In genomic region chr5:38114526-38114925, GRCm38 (mm10) we compare ENCODE assay signal across 28 mouse cellular contexts. TPM values are rescaled to one million over a fixed set of nuclear protein-coding genes. Genes with fewer than 3 reads are reported as not detected.
DNase-seq lines count a peak whose midpoint lies in the region; ATAC-seq and TF ChIP-seq lines count a peak whose summit lies in the region.
"Had no signal": no experiment of that assay in that cellular context is flagged by ENCODE, and none has a peak within 500 bp of the region (broad histone marks: within the 10 kb centered on the region; RNA-seq: fewer than 3 reads in every experiment).

No protein-coding gene starts in this region.

- ATAC-seq in liver, postnatal 0 days = 0 out of 2 replicates have a peak, but pooled peaks have one; percentile 27
- ATAC-seq in intestine, postnatal 0 days = peak; percentile 78
- ATAC-seq: activated CD4-positive, CD25-positive, alpha-beta regulatory T cell, adult 4 months; CD4-positive, CD25-positive, alpha-beta regulatory T cell, adult 4 months; forebrain, embryonic 14.5 days; forebrain, embryonic 16.5 days; Patski had no signal

- WGBS in liver, postnatal 0 days (ENCODE audit: insufficient replicate concordance) = 82% methylated on average over 2 of the region's 2 CpGs
- 45% methylated on average over 2 of the region's 2 CpGs for WGBS in intestine, postnatal 0 days

- no peak overlapping the region for H3K4me2 ChIP-seq in liver, postnatal 0 days (ENCODE audit: low read depth, low read length)
- H3K4me2 ChIP-seq in intestine, postnatal 0 days (replicated peaks; ENCODE audit: low read depth) = no peak overlapping the region
- H3K4me2 ChIP-seq: embryonic facial prominence, embryonic 13.5 days; embryonic facial prominence, embryonic 15.5 days; forebrain, embryonic 12.5 days had no signal

- no peaks in the 10 kb centered on the region for H3K27me3 ChIP-seq in liver, postnatal 0 days (ENCODE audit: insufficient read depth, low read length)
- no peaks in the 10 kb centered on the region for H3K27me3 ChIP-seq in intestine, postnatal 0 days (replicated peaks; ENCODE audit: control insufficient read depth, insufficient read depth, low read length)
- H3K27me3 ChIP-seq: CH12.LX; embryonic facial prominence, embryonic 13.5 days; embryonic facial prominence, embryonic 15.5 days; forebrain, embryonic 12.5 days; Patski had no signal

- H3K4me1 ChIP-seq in liver, postnatal 0 days (ENCODE audit: insufficient read depth) = no peaks in the 10 kb centered on the region
- H3K4me1 ChIP-seq in intestine, postnatal 0 days (replicated peaks; ENCODE audit: control insufficient read depth, insufficient read depth, low read length) = no peaks in the 10 kb centered on the region
- H3K4me1 ChIP-seq: embryonic facial prominence, embryonic 13.5 days; embryonic facial prominence, embryonic 15.5 days; forebrain, embryonic 10.5 days; forebrain, embryonic 12.5 days had no signal

- no peaks in the 10 kb centered on the region for H3K9me3 ChIP-seq in liver, postnatal 0 days (ENCODE audit: low read length)
- no peaks in the 10 kb centered on the region for H3K9me3 ChIP-seq in intestine, postnatal 0 days (ENCODE audit: control insufficient read depth)
- H3K9me3 ChIP-seq: embryonic facial prominence, embryonic 13.5 days; embryonic facial prominence, embryonic 15.5 days; forebrain, embryonic 10.5 days; forebrain, embryonic 12.5 days; G1E had no signal

- no peak overlapping the region for H3K9ac ChIP-seq in liver, postnatal 0 days (replicated peaks)
- no peak overlapping the region for H3K9ac ChIP-seq in intestine, postnatal 0 days (ENCODE audit: low read depth, low read length)
- H3K9ac ChIP-seq: embryonic facial prominence, embryonic 13.5 days; embryonic facial prominence, embryonic 15.5 days; forebrain, embryonic 12.5 days had no signal

- peak; percentile 10 for DNase-seq in kidney, postnatal 14 days
- DNase-seq in kidney, adult 18-20 months = no peak
- no peak for DNase-seq in liver, postnatal 0 days
- no peak for DNase-seq in liver
- no peak for DNase-seq in left cerebral cortex, postnatal 14 days (ENCODE audit: low spot score in 2 of 2)
- DNase-seq: adrenal gland, adult 8-10 months; adrenal gland, postnatal 14 days; adrenal gland, postnatal 36 days; B cell, adult 2 months; cerebellum, adult 18-20 months; cerebellum, adult 8-10 months; cerebellum, adult 9-11 months; cerebellum, postnatal 14 days; cerebellum, postnatal 36 days; embryo, embryonic 11 days had no signal

- no peak overlapping the region for H3K27ac ChIP-seq in liver, postnatal 0 days (ENCODE audit: low read depth)
- no peak overlapping the region for H3K27ac ChIP-seq in intestine, postnatal 0 days (ENCODE audit: low read depth, low read length)
- H3K27ac ChIP-seq: embryonic facial prominence, embryonic 13.5 days; embryonic facial prominence, embryonic 15.5 days; forebrain, embryonic 10.5 days; forebrain, embryonic 12.5 days had no signal

- H3K36me3 ChIP-seq in liver, postnatal 0 days (replicated peaks; ENCODE audit: insufficient read depth, low read length) = peaks cover 14% of the 10 kb centered on the region
- H3K36me3 ChIP-seq in intestine, postnatal 0 days (ENCODE audit: control insufficient read depth, insufficient read depth) = peaks cover 23% of the 10 kb centered on the region; the same call in 1 of the 2 replicates

- TF ChIP-seq EP300 in liver, postnatal 0 days (IDR thresholded peaks at IDR 0.05; ENCODE audit: low read depth) = no peak

- intact Hi-C loops in left cerebral cortex, postnatal 14 days (cut with DNase I) = no loop called here

- no peak overlapping the region for H3K4me3 ChIP-seq in liver, postnatal 0 days (ENCODE audit: low read depth, low read length)
- H3K4me3 ChIP-seq in intestine, postnatal 0 days (ENCODE audit: low read depth, low read length) = no peak overlapping the region
- H3K4me3 ChIP-seq: embryonic facial prominence, embryonic 13.5 days; embryonic facial prominence, embryonic 15.5 days; erythroblast, embryonic 14.5 days; forebrain, embryonic 10.5 days; forebrain, embryonic 12.5 days had no signal

- TF ChIP-seq CTCF in liver, postnatal 0 days (IDR thresholded peaks at IDR 0.05; ENCODE audit: low read depth) = no peak
- no peak for TF ChIP-seq CTCF in intestine, postnatal 0 days (IDR thresholded peaks at IDR 0.05; ENCODE audit: low read depth)

RNA-seq across cellular contexts. Expression of gene Nsg1, which starts 45.2 kb away (rescaled TPM):
- 1.3 and 1.7 TPM in 2 replicates for polyA plus RNA-seq in liver, postnatal 0 days (2015; fragmentation: Nextera tagmentation; extraction: Ambion mirVana)
- 25.0 and 28.7 TPM in 2 replicates for polyA plus RNA-seq in intestine, postnatal 0 days (2015; fragmentation: Nextera tagmentation; extraction: Ambion mirVana)
- total RNA-seq in left cerebral cortex, postnatal 14 days (2021) = 100 to 1,000 TPM; 562 to 601 TPM
- polyA plus RNA-seq: erythroblast, embryonic 14.5 days; G1E had no signal
